Mouse (Mus musculus) liver, adult 2 months (tissue): ENCODE measurements around the gene Prpf39. TPM values are rescaled to one million over a fixed set of nuclear protein-coding genes. Genes with fewer than 3 reads are reported as not detected.

Source experiments
- DNase-seq: peaks from one replicate; pipeline ENCODE4 v3.0.0-alpha.2; 2011; ENCODE audit warnings: low read depth, low spot score; ENCODE audit errors: extremely low read depth
- H3K27ac ChIP-seq: fragments of 200-500 bp; replicated peaks from 2 replicates; pipeline ENCODE4 v1.5.1; 2012; ENCODE audit warnings: low read depth, mild to moderate bottlenecking, control low read depth, inconsistent platforms, low read length; ENCODE audit not compliant: insufficient read depth
- H3K27me3 ChIP-seq: fragments of 200-500 bp; 2 replicates; pipeline ENCODE4 v1.6.1; 2012; ENCODE audit warnings: mild to moderate bottlenecking, moderate library complexity, low read length, inconsistent platforms; ENCODE audit not compliant: control insufficient read depth, insufficient read depth
- H3K36me3 ChIP-seq: fragments of 200-500 bp; 2 replicates; pipeline ENCODE4 v1.6.1; 2012; ENCODE audit warnings: low read length, inconsistent platforms; ENCODE audit not compliant: control insufficient read depth, insufficient read depth
- H3K4me1 ChIP-seq: fragments of 200-500 bp; 2 replicates; pipeline ENCODE4 v1.6.1; 2011; ENCODE audit warnings: low read length; ENCODE audit not compliant: control insufficient read depth, insufficient read depth
- H3K4me3 ChIP-seq: fragments of 200-500 bp; 2 replicates; pipeline ENCODE4 v1.5.1; 2011; ENCODE audit warnings: low read depth, mild to moderate bottlenecking, control low read depth, low read length, moderate library complexity; ENCODE audit not compliant: insufficient read depth
- H3K79me2 ChIP-seq: fragments of 200-500 bp; 2 replicates; pipeline ENCODE4 v1.6.1; 2012; ENCODE audit warnings: inconsistent platforms, mild to moderate bottlenecking, low read length, moderate library complexity; ENCODE audit not compliant: control insufficient read depth, insufficient read depth
- H3K9ac ChIP-seq: fragments of 200-500 bp; 2 replicates; pipeline ENCODE4 v1.6.1; 2012; ENCODE audit warnings: low read depth, mild to moderate bottlenecking, control low read depth, inconsistent platforms, low read length
- CTCF ChIP-seq: fragments of 200-500 bp; IDR thresholded peaks from 2 replicates; pipeline ENCODE4 v1.5.1; 2011; ENCODE audit warnings: low read depth, low read length, control low read depth
- POLR2A ChIP-seq: fragments of 200-500 bp; IDR thresholded peaks from 2 replicates; pipeline ENCODE4 v1.6.1; 2011; ENCODE audit warnings: low read length, control low read depth; ENCODE audit not compliant: insufficient read depth; ENCODE audit errors: extremely low read depth
- WGBS: fragments of 180-500 bp; shearing (Covaris S2); methylation state at CpG from one replicate; pipeline ENCODE4 v1.1.7; 2018; 5-methylcytosine and 5-hydroxymethylcytosine counted together
- polyA plus RNA-seq: library from polyadenylated mRNA; depleted of rRNA; stranded (reverse); fragments of >200 nt; gene quantifications from 2 replicates; pipeline ENCODE4 v1.2.3, GENCODE M21; 2012
- total RNA-seq: library from RNA; depleted of rRNA; stranded (reverse); fragments of >200 nt; gene quantifications from 2 replicates; pipeline ENCODE4 v1.2.3, GENCODE M21; 2014

The Prpf39 gene
- total and polyA plus RNA-seq, 2 experiments = 3.8 to 26.5 TPM

DNA sequence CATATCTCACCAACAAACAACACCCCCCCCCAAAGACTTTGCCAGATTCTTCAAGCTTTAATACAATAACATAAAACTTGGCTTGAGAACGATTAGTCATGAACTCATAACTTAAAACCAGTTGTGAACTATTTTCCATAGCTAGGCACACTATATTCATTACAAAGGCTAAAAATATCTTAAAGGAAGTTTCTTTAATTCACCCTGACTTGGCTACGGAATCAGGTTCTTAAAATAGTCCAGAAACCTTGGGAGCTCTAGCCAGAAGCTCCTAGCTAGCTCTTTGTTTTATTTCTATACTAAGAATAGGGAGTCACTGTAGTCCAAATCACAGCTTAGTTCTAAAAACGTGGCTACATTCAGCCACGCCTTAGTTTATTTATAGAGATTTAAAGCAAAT lies 32.3 kb downstream of the Prpf39 start:
- no peak for DNase-seq
- 77% methylated on average over 4 of the region's 4 CpGs for WGBS
- Histone ChIP-seq H3K79me2 (no peaks in the 10 kb centered on the region), H3K36me3 (peaks cover 24% of the 10 kb centered on the region), H3K4me1 (no peaks in the 10 kb centered on the region), H3K4me3 (no peak overlapping the region), H3K27ac (no peak overlapping the region), H3K9ac (no peak overlapping the region), H3K27me3 (no peaks in the 10 kb centered on the region)
- TF ChIP-seq CTCF (no peak), POLR2A (no peak)

DNA sequence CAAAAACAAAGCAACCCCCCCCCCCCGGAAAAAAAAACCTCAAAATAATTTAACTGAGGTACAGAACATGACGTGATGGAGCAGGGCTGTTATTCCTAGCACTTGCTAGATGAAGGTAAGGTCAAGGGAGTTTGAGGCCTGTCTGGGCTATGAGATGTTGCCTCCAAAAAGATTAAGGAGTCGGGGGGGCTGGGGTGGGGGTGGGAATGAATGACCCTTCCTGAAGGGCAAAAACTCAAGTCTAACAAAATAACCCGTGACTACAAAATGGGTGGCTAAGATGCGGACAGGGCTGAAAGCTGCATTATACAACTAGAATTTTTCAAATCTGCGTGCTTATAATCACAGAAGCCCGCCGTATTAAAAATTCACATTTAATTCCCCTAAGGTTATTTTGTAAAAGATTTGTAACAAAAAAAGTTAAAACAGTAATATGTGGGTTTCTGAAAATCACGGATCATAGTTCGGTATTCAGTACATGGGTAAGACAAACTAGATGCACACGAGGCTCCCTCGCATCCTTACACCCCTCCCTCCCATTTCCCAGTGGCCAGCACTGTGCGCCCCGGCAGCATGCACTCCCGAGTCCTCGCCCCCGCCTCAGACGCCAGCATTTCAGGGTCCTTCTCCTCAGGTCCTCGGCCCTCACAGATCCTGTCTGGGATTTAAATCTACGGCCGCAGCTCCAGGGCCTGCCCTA lies 36.9 kb downstream of the Prpf39 start:
- WGBS = 4% methylated on average over 21 of the region's 21 CpGs
- Histone ChIP-seq H3K36me3 (peaks cover 8% of the 10 kb centered on the region), H3K79me2 (no peaks in the 10 kb centered on the region; the same call in 1 of the 2 replicates), H3K4me3 (peak overlapping the region; percentile 87), H3K27ac (peak overlapping the region; percentile 56), H3K9ac (peak overlapping the region; percentile 87), H3K4me1 (peaks cover 5% of the 10 kb centered on the region; the same call in 1 of the 2 replicates), H3K27me3 (no peaks in the 10 kb centered on the region)
- TF ChIP-seq POLR2A = no peak
- TF ChIP-seq CTCF = no peak
- no peak for DNase-seq

DNA sequence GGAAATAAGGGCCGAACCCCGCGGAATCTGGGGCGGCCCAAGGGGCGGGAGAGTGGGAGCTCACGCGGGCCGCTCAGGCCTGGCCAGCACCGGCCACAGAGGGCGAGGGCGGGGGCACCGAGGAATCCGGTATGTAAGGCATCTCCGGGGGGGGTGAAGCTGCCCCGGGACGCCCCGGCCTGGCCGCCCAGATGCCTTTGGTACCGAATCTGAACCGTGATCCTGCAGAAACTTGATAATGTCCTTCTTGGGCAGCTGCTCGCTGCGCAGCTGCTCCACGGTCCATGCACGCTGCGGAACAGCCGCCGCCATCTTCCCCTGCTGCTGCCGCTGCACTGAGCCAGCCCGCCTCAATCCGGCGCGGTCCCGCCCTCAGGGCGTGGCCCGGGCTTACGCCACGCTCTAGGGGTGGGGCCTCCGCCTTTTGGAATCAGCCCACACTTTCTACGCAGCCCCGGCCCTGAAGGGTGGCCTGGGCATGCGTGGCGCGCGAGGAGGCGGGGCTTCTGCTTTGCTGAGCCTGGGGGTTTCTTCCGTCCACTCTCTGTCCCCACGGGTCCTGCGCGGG lies 37.6 kb downstream of the Prpf39 start, which contains the start of gene Fkbp3:
Fkbp3 (minus strand) TSS at position 397 of the 568 bp plus-strand sequence.
- no peak for TF ChIP-seq CTCF
- peak; percentile 79 for TF ChIP-seq POLR2A
- DNase-seq = peak; percentile 85
- Histone ChIP-seq H3K79me2 (no peaks in the 10 kb centered on the region; the same call in 1 of the 2 replicates), H3K36me3 (peaks cover 5% of the 10 kb centered on the region), H3K27me3 (no peaks in the 10 kb centered on the region), H3K27ac (peak within 1 kb of the TSS; percentile 83), H3K9ac (peak within 1 kb of the TSS; percentile 87), H3K4me1 (peaks cover 5% of the 10 kb centered on the region; the same call in 1 of the 2 replicates), H3K4me3 (peak within 1 kb of the TSS; percentile 87)
- under 1% methylated on average over 49 of the region's 49 CpGs for WGBS

DNA sequence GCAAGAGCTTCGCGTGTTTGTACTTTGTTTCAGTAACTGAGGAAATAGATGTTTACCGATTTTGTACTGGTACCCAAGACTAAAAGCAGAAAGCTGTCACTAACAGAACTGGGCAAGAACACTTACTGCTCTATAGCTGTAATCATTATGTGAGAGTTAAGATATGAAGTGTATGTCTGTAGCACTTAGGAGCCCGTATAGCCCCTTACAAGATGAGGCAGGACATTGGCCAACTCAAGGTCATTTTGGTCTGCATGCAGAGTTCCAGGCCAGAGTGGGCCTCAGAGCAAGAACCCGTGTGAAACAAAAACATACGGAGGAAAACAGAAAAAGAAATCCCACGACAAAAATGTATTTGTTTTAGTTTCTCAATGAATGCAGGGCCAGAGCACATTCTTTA lies 38.5 kb downstream of the Prpf39 start:
- DNase-seq = peak; percentile 53
- no peaks in the 10 kb centered on the region for H3K27me3 ChIP-seq
- H3K9ac ChIP-seq = no peak overlapping the region
- no peaks in the 10 kb centered on the region for H3K36me3 ChIP-seq
- TF ChIP-seq POLR2A = no peak
- no peak for TF ChIP-seq CTCF
- H3K4me3 ChIP-seq = peak overlapping the region; percentile 54; the same call in 1 of the 2 replicates
- peaks cover 5% of the 10 kb centered on the region; the same call in 1 of the 2 replicates for H3K4me1 ChIP-seq
- 0 out of 2 replicates have a peak overlapping the region, but pooled peaks have one; percentile 29 for H3K27ac ChIP-seq
- WGBS = 14% methylated on average over 7 of the region's 7 CpGs
- no peaks in the 10 kb centered on the region; the same call in 1 of the 2 replicates for H3K79me2 ChIP-seq

DNA sequence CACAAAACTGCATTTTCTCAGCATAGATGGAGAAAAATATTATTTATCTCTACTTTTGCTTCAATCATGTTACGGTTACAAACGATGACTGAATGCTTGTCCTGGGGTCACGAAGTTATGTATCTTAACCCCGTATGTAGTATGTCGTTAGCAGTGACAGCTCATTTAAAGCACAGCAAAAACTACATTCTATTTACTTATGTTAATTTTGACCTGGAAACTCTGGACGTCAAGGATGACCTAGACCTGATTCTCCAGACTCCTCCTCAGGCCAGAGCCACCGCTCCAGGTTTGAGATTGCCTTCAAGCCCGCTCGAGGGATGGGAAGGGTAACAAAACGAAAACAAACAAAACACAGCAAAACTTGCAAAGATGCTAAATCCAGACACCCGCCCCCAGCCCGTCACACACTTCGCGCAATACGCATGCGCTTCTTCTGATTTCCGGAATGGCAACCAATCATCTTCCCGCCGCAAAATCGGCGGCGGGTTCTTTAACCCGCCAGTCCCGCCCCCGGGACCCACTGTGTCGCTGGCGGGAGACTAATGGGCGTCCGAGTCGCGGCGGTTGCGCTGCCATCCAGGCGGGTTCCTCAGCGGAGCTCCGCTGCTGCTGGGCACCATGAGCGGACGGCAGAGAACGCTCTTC lies 39.1 kb downstream of the Prpf39 start, which contains the start of gene Fancm:
Fancm (plus strand) TSS at position 519 of the 648 bp plus-strand sequence.
- Histone ChIP-seq H3K27ac (peak within 1 kb of the TSS; percentile 65; the same call in 1 of the 2 replicates), H3K79me2 (no peaks in the 10 kb centered on the region; the same call in 1 of the 2 replicates), H3K9ac (peak within 1 kb of the TSS; percentile 80), H3K36me3 (no peaks in the 10 kb centered on the region), H3K4me3 (peak within 1 kb of the TSS; percentile 84), H3K4me1 (peaks cover 5% of the 10 kb centered on the region; the same call in 1 of the 2 replicates), H3K27me3 (no peaks in the 10 kb centered on the region)
- peak; percentile 82 for DNase-seq
- no peak for TF ChIP-seq CTCF
- peak; percentile 34; the same call in 1 of the 2 replicates for TF ChIP-seq POLR2A
- under 1% methylated on average over 39 of the region's 39 CpGs for WGBS
